Mouse (Mus musculus) heart, adult 2 months (tissue): ENCODE measurements around the gene Smad1. TPM values are rescaled to one million over a fixed set of nuclear protein-coding genes. Genes with fewer than 3 reads are reported as not detected.

ENCODE experiments used
- DNase-seq, 2 experiments: peaks; one replicate each; pipeline ENCODE4 v3.0.0; 2021
- H3K27ac ChIP-seq: fragments of 200-600 bp; 2 replicates; pipeline ENCODE4 v1.8.1; 2022
- H3K27me3 ChIP-seq: fragments of 200-500 bp; 2 replicates; pipeline ENCODE4 v1.6.1; 2012; ENCODE audit warnings: mild to moderate bottlenecking, low read length, inconsistent platforms, mixed read lengths; ENCODE audit not compliant: control insufficient read depth, insufficient read depth
- H3K36me3 ChIP-seq: fragments of 200-500 bp; 2 replicates; pipeline ENCODE4 v1.6.1; 2012; ENCODE audit warnings: low read length, inconsistent platforms; ENCODE audit not compliant: control insufficient read depth, insufficient read depth
- H3K4me1 ChIP-seq: fragments of 200-500 bp; 2 replicates; pipeline ENCODE4 v1.6.1; 2011; ENCODE audit warnings: low read length; ENCODE audit not compliant: control insufficient read depth, insufficient read depth
- H3K4me3 ChIP-seq: fragments of 200-600 bp; 2 replicates; pipeline ENCODE4 v1.8.1; 2022
- H3K79me2 ChIP-seq: fragments of 200-500 bp; replicated peaks from 2 replicates; pipeline ENCODE4 v1.6.1; 2012; ENCODE audit warnings: mild to moderate bottlenecking, inconsistent platforms, low read length, moderate library complexity, mixed read lengths; ENCODE audit not compliant: control insufficient read depth, insufficient read depth
- H3K9ac ChIP-seq: fragments of 200-500 bp; 2 replicates; pipeline ENCODE4 v1.6.1; 2012; ENCODE audit warnings: low read depth, mild to moderate bottlenecking, control low read depth, inconsistent platforms, low read length, mixed read lengths
- CTCF ChIP-seq: fragments of 200-600 bp; IDR thresholded peaks from 2 replicates; pipeline ENCODE4 v1.8.1; 2022; ENCODE audit warnings: antibody characterized with exemption, mild to moderate bottlenecking, moderate library complexity
- EP300 ChIP-seq: fragments of 200-500 bp; IDR thresholded peaks from 2 replicates; pipeline ENCODE4 v1.6.1; 2011; ENCODE audit warnings: low read depth, low read length, control low read depth; ENCODE audit not compliant: insufficient read depth
- POLR2A ChIP-seq: fragments of 200-500 bp; IDR thresholded peaks from 2 replicates; pipeline ENCODE4 v1.6.1; 2011; ENCODE audit warnings: mild to moderate bottlenecking, low read depth, low read length, control low read depth; ENCODE audit not compliant: insufficient read depth
- WGBS: fragments of 180-500 bp; shearing (Covaris S2); methylation state at CpG from one replicate; pipeline ENCODE4 v1.1.7; 2018; 5-methylcytosine and 5-hydroxymethylcytosine counted together
- intact Hi-C: fragments of 180-260 bp; cut with DNase I; formaldehyde crosslinking; loops from one replicate; pipeline ENCODE4 v1.15.1; 2025
- polyA plus RNA-seq: library from polyadenylated mRNA; depleted of rRNA; stranded (reverse); fragments of >200 nt; gene quantifications from 2 replicates; pipeline ENCODE4 v1.2.3, GENCODE M21; 2012
- total RNA-seq, 2 experiments: library from RNA; stranded (reverse); gene quantifications; 2 replicates each; pipeline ENCODE4 v1.2.3; 2021

The Smad1 gene
- total and polyA plus RNA-seq, 3 experiments: 12.7 to 18.0 (median 14.0) TPM

GRCm38 (mm10) chr8:79396911-79397310, 2.4 kb downstream of the Smad1 start:
- Histone ChIP-seq H3K9ac (no peak overlapping the region), H3K36me3 (peaks cover 5% of the 10 kb centered on the region), H3K27ac (no peak overlapping the region), H3K79me2 (peaks cover 4% of the 10 kb centered on the region), H3K4me3 (no peak overlapping the region), H3K27me3 (no peaks in the 10 kb centered on the region), H3K4me1 (peaks cover 13% of the 10 kb centered on the region)
- no peak for DNase-seq
- intact Hi-C loops: loop anchor here (5.0 to 10.0 kb wide), 4 partner anchors 35 to 372 kb away; partner anchors contain the start of gene Zfp827
- no peak for TF ChIP-seq CTCF
- no peak for TF ChIP-seq POLR2A
- 66% methylated on average over 6 of the region's 6 CpGs for WGBS

- 29% methylated on average over 9 of the region's 9 CpGs for WGBS
- TF ChIP-seq EP300: no peak
- 0 out of 2 replicates have a peak, but pooled peaks have one; percentile 15 for TF ChIP-seq POLR2A
- Histone ChIP-seq H3K9ac (no peak overlapping the region; the same call in 1 of the 2 replicates), H3K79me2 (peaks cover 10% of the 10 kb centered on the region), H3K4me1 (peaks cover 18% of the 10 kb centered on the region), H3K4me3 (no peak overlapping the region), H3K36me3 (peaks cover 5% of the 10 kb centered on the region), H3K27ac (peak overlapping the region; percentile 3; the same call in 1 of the 2 replicates), H3K27me3 (no peaks in the 10 kb centered on the region)
- intact Hi-C loops: loop anchor here (10.0 kb wide), 1 partner anchor 369 kb away; the partner anchor contains the start of gene Zfp827
- no peak for DNase-seq
Measured at GRCm38 (mm10) chr8:79394009-79394408, 5.3 kb downstream of the Smad1 start.

GRCm38 (mm10) chr8:79393215-79393614, 6.1 kb downstream of the Smad1 start:
- no peak overlapping the region for H3K4me3 ChIP-seq
- H3K9ac ChIP-seq: no peak overlapping the region
- intact Hi-C loops: loop anchor here (10.0 kb wide), 1 partner anchor 368 kb away; the partner anchor contains the start of gene Zfp827
- H3K27ac ChIP-seq: peak overlapping the region; percentile 11; the same call in 1 of the 2 replicates
- no peak for DNase-seq
- H3K79me2 ChIP-seq: peaks cover 8% of the 10 kb centered on the region
- no peak for TF ChIP-seq POLR2A
- TF ChIP-seq CTCF: no peak
- no peak for TF ChIP-seq EP300
- H3K36me3 ChIP-seq: peaks cover 5% of the 10 kb centered on the region
- WGBS: 86% methylated on average over 5 of the region's 5 CpGs
- peaks cover 18% of the 10 kb centered on the region for H3K4me1 ChIP-seq
- no peaks in the 10 kb centered on the region for H3K27me3 ChIP-seq

GRCm38 (mm10) chr8:79392649-79393048, 6.7 kb downstream of the Smad1 start:
- H3K36me3 ChIP-seq: peaks cover 5% of the 10 kb centered on the region
- TF ChIP-seq POLR2A (no peak), EP300 (no peak), CTCF (no peak)
- intact Hi-C loops: loop anchor here (10.0 kb wide), 1 partner anchor 368 kb away; the partner anchor contains the start of gene Zfp827
- peaks cover 8% of the 10 kb centered on the region for H3K79me2 ChIP-seq
- H3K27ac ChIP-seq: peak overlapping the region; percentile 32; the same call in 1 of the 2 replicates
- H3K27me3 ChIP-seq: no peaks in the 10 kb centered on the region
- H3K9ac ChIP-seq: peak overlapping the region; percentile 54; the same call in 1 of the 2 replicates
- WGBS: 20% methylated on average over 6 of the region's 6 CpGs
- H3K4me1 ChIP-seq: peaks cover 18% of the 10 kb centered on the region
- no peak overlapping the region; the same call in 1 of the 2 replicates for H3K4me3 ChIP-seq
- no peak for DNase-seq

- intact Hi-C loops: loop anchor here (10.0 kb wide), 1 partner anchor 367 kb away; the partner anchor contains the start of gene Zfp827
- peaks cover 5% of the 10 kb centered on the region for H3K36me3 ChIP-seq
- TF ChIP-seq EP300 (no peak), CTCF (no peak), POLR2A (no peak)
- no peak for DNase-seq
- no peaks in the 10 kb centered on the region for H3K27me3 ChIP-seq
- 83% methylated on average over 13 of the region's 13 CpGs for WGBS
- H3K79me2 ChIP-seq: peaks cover 10% of the 10 kb centered on the region
- H3K4me1 ChIP-seq: peaks cover 18% of the 10 kb centered on the region
- no peak overlapping the region for H3K9ac ChIP-seq
- H3K27ac ChIP-seq: no peak overlapping the region
- no peak overlapping the region for H3K4me3 ChIP-seq
Measured at GRCm38 (mm10) chr8:79391454-79391853, 7.9 kb downstream of the Smad1 start.

- 54% methylated on average over 23 of the region's 23 CpGs for WGBS
- Histone ChIP-seq H3K36me3 (peaks cover 4% of the 10 kb centered on the region), H3K27me3 (no peaks in the 10 kb centered on the region), H3K79me2 (peaks cover 10% of the 10 kb centered on the region), H3K9ac (no peak overlapping the region; the same call in 1 of the 2 replicates), H3K27ac (peak overlapping the region; percentile 66), H3K4me1 (peaks cover 22% of the 10 kb centered on the region), H3K4me3 (peak overlapping the region; percentile 23; the same call in 1 of the 2 replicates)
- intact Hi-C loops: no loop called here
- peak; percentile 68 to 70 for DNase-seq
- TF ChIP-seq EP300 (peak; percentile 46; the same call in 1 of the 2 replicates), POLR2A (no peak)
Measured at GRCm38 (mm10) chr8:79389074-79389786, 10.1 kb downstream of the Smad1 start.
